Mouse (Mus musculus): Measurements from ENCODE around the gene Cabp4. TPM values are rescaled to one million over a fixed set of nuclear protein-coding genes. Genes with fewer than 3 reads are reported as not detected.

The Cabp4 gene
- not detected for polyA plus RNA-seq (2014; fragmentation: Illumina TruSeq; extraction: RNeasy Lipid Tissue Mini Kit (QIAGEN cat#74804); ENCODE audit: insufficient read depth, low read depth, low replicate concordance)

GRCm38 (mm10) chr19:4143759-4144268 lies at the start of gene Cabp4:
TSS of gene Cabp4 (minus strand) at chr19:4144033.

GRCm38 (mm10) chr19:4191528-4192250 lies 47.9 kb upstream of the Cabp4 start, which contains the start of gene Ppp1ca:
TSS of gene Ppp1ca (plus strand) at chr19:4192065.

GRCm38 (mm10) chr19:4190831-4191334 lies 47.0 kb upstream of the Cabp4 start, which contains the start of gene Tbc1d10c:
TSS of gene Tbc1d10c (minus strand) at chr19:4191284.

GRCm38 (mm10) chr19:4175368-4175947 lies 31.6 kb upstream of the Cabp4 start, which contains the start of gene Carns1:
TSS of gene Carns1 (minus strand) at chr19:4175479.

GRCm38 (mm10) chr19:4162646-4163542 lies 19.1 kb upstream of the Cabp4 start, which contains the start of gene Rps6kb2:
TSS of gene Rps6kb2 (minus strand) at chr19:4163354.

GRCm38 (mm10) chr19:4153232-4153654 lies 9.4 kb upstream of the Cabp4 start, which contains the start of gene Ptprcap:
TSS of gene Ptprcap (plus strand) at chr19:4153604.

GRCm38 (mm10) chr19:4148491-4148806 lies 4.6 kb upstream of the Cabp4 start, which contains the start of gene Coro1b:
TSS of gene Coro1b (plus strand) at chr19:4148619.

GRCm38 (mm10) chr19:4139446-4139845 lies 4.4 kb downstream of the Cabp4 start, which contains the start of gene Gpr152:
TSS of gene Gpr152 (plus strand) at chr19:4139787.

GRCm38 (mm10) chr19:4125741-4126696 lies 17.8 kb downstream of the Cabp4 start, which contains the start of gene Aip:
TSS of gene Aip (minus strand) at chr19:4125858.

GRCm38 (mm10) chr19:4099837-4100717 lies 43.8 kb downstream of the Cabp4 start, which contains the start of gene Pitpnm1:
TSS of gene Pitpnm1 (plus strand) at chr19:4099998.

GRCm38 (mm10) chr19:4096642-4097440 lies 47.0 kb downstream of the Cabp4 start, which contains the start of gene Cdk2ap2:
TSS of gene Cdk2ap2 (plus strand) at chr19:4097182.

Other genes starting within 250 kb of the Cabp4 start
- gene Tcirg1, start 236.9 kb downstream of the Cabp4 start, polyA plus RNA-seq (2014; fragmentation: Illumina TruSeq; extraction: RNeasy Lipid Tissue Mini Kit (QIAGEN cat#74804); ENCODE audit: insufficient read depth, low read depth, low replicate concordance): 35.0 TPM
- gene Ndufs8, start 231.3 kb downstream of the Cabp4 start, polyA plus RNA-seq (2014; fragmentation: Illumina TruSeq; extraction: RNeasy Lipid Tissue Mini Kit (QIAGEN cat#74804); ENCODE audit: insufficient read depth, low read depth, low replicate concordance): 140 TPM
- gene Aldh3b1, start 214.2 kb downstream of the Cabp4 start, polyA plus RNA-seq (2014; fragmentation: Illumina TruSeq; extraction: RNeasy Lipid Tissue Mini Kit (QIAGEN cat#74804); ENCODE audit: insufficient read depth, low read depth, low replicate concordance): 53.6 TPM
- gene Unc93b1, start 208.8 kb downstream of the Cabp4 start, polyA plus RNA-seq (2014; fragmentation: Illumina TruSeq; extraction: RNeasy Lipid Tissue Mini Kit (QIAGEN cat#74804); ENCODE audit: insufficient read depth, low read depth, low replicate concordance): 56.9 TPM
- gene Aldh3b3, start 185.4 kb downstream of the Cabp4 start, polyA plus RNA-seq (2014; fragmentation: Illumina TruSeq; extraction: RNeasy Lipid Tissue Mini Kit (QIAGEN cat#74804); ENCODE audit: insufficient read depth, low read depth, low replicate concordance): 0.20 TPM
- 0.83 TPM for gene Aldh3b2, start 171.7 kb downstream of the Cabp4 start, polyA plus RNA-seq (2014; fragmentation: Illumina TruSeq; extraction: RNeasy Lipid Tissue Mini Kit (QIAGEN cat#74804); ENCODE audit: insufficient read depth, low read depth, low replicate concordance)
- 10.1 TPM for gene Acy3, start 157.5 kb downstream of the Cabp4 start, polyA plus RNA-seq (2014; fragmentation: Illumina TruSeq; extraction: RNeasy Lipid Tissue Mini Kit (QIAGEN cat#74804); ENCODE audit: insufficient read depth, low read depth, low replicate concordance)
- not detected for gene Tbx10, start 151.3 kb downstream of the Cabp4 start, polyA plus RNA-seq (2014; fragmentation: Illumina TruSeq; extraction: RNeasy Lipid Tissue Mini Kit (QIAGEN cat#74804); ENCODE audit: insufficient read depth, low read depth, low replicate concordance)
- gene Nudt8, start 143.5 kb downstream of the Cabp4 start, polyA plus RNA-seq (2014; fragmentation: Illumina TruSeq; extraction: RNeasy Lipid Tissue Mini Kit (QIAGEN cat#74804); ENCODE audit: insufficient read depth, low read depth, low replicate concordance): 19.1 TPM
- gene Gm49405, start 143.4 kb downstream of the Cabp4 start, polyA plus RNA-seq (2014; fragmentation: Illumina TruSeq; extraction: RNeasy Lipid Tissue Mini Kit (QIAGEN cat#74804); ENCODE audit: insufficient read depth, low read depth, low replicate concordance): 0.23 TPM
- 4.9 TPM for gene Doc2g, start 140.7 kb downstream of the Cabp4 start, polyA plus RNA-seq (2014; fragmentation: Illumina TruSeq; extraction: RNeasy Lipid Tissue Mini Kit (QIAGEN cat#74804); ENCODE audit: insufficient read depth, low read depth, low replicate concordance)
- gene Ndufv1, start 131.2 kb downstream of the Cabp4 start, polyA plus RNA-seq (2014; fragmentation: Illumina TruSeq; extraction: RNeasy Lipid Tissue Mini Kit (QIAGEN cat#74804); ENCODE audit: insufficient read depth, low read depth, low replicate concordance): 85.5 TPM
- 401 TPM for gene Gstp1, start 106.0 kb downstream of the Cabp4 start, polyA plus RNA-seq (2014; fragmentation: Illumina TruSeq; extraction: RNeasy Lipid Tissue Mini Kit (QIAGEN cat#74804); ENCODE audit: insufficient read depth, low read depth, low replicate concordance)
- 28.2 TPM for gene Gstp2, start 98.0 kb downstream of the Cabp4 start, polyA plus RNA-seq (2014; fragmentation: Illumina TruSeq; extraction: RNeasy Lipid Tissue Mini Kit (QIAGEN cat#74804); ENCODE audit: insufficient read depth, low read depth, low replicate concordance)
- gene Gstp3, start 84.5 kb downstream of the Cabp4 start, polyA plus RNA-seq (2014; fragmentation: Illumina TruSeq; extraction: RNeasy Lipid Tissue Mini Kit (QIAGEN cat#74804); ENCODE audit: insufficient read depth, low read depth, low replicate concordance): 10.6 TPM
- gene Cabp2, start 62.5 kb downstream of the Cabp4 start, polyA plus RNA-seq (2014; fragmentation: Illumina TruSeq; extraction: RNeasy Lipid Tissue Mini Kit (QIAGEN cat#74804); ENCODE audit: insufficient read depth, low read depth, low replicate concordance): 0.93 TPM
- 128 TPM for gene Cdk2ap2, start 46.9 kb downstream of the Cabp4 start, polyA plus RNA-seq (2014; fragmentation: Illumina TruSeq; extraction: RNeasy Lipid Tissue Mini Kit (QIAGEN cat#74804); ENCODE audit: insufficient read depth, low read depth, low replicate concordance)
- gene Pitpnm1, start 44.0 kb downstream of the Cabp4 start, polyA plus RNA-seq (2014; fragmentation: Illumina TruSeq; extraction: RNeasy Lipid Tissue Mini Kit (QIAGEN cat#74804); ENCODE audit: insufficient read depth, low read depth, low replicate concordance): 24.1 TPM
- 110 TPM for gene Aip, start 18.2 kb downstream of the Cabp4 start, polyA plus RNA-seq (2014; fragmentation: Illumina TruSeq; extraction: RNeasy Lipid Tissue Mini Kit (QIAGEN cat#74804); ENCODE audit: insufficient read depth, low read depth, low replicate concordance)
- gene Gpr152, start 4.2 kb downstream of the Cabp4 start, polyA plus RNA-seq (2014; fragmentation: Illumina TruSeq; extraction: RNeasy Lipid Tissue Mini Kit (QIAGEN cat#74804); ENCODE audit: insufficient read depth, low read depth, low replicate concordance): not detected
- gene Coro1b, start 4.6 kb upstream of the Cabp4 start, polyA plus RNA-seq (2014; fragmentation: Illumina TruSeq; extraction: RNeasy Lipid Tissue Mini Kit (QIAGEN cat#74804); ENCODE audit: insufficient read depth, low read depth, low replicate concordance): 121 TPM
- 41.4 TPM for gene Ptprcap, start 9.6 kb upstream of the Cabp4 start, polyA plus RNA-seq (2014; fragmentation: Illumina TruSeq; extraction: RNeasy Lipid Tissue Mini Kit (QIAGEN cat#74804); ENCODE audit: insufficient read depth, low read depth, low replicate concordance)
- 19.1 TPM for gene Rps6kb2, start 19.3 kb upstream of the Cabp4 start, polyA plus RNA-seq (2014; fragmentation: Illumina TruSeq; extraction: RNeasy Lipid Tissue Mini Kit (QIAGEN cat#74804); ENCODE audit: insufficient read depth, low read depth, low replicate concordance)
- 2.5 TPM for gene Carns1, start 31.4 kb upstream of the Cabp4 start, polyA plus RNA-seq (2014; fragmentation: Illumina TruSeq; extraction: RNeasy Lipid Tissue Mini Kit (QIAGEN cat#74804); ENCODE audit: insufficient read depth, low read depth, low replicate concordance)
- 22.1 TPM for gene Tbc1d10c, start 47.3 kb upstream of the Cabp4 start, polyA plus RNA-seq (2014; fragmentation: Illumina TruSeq; extraction: RNeasy Lipid Tissue Mini Kit (QIAGEN cat#74804); ENCODE audit: insufficient read depth, low read depth, low replicate concordance)
- 290 TPM for gene Ppp1ca, start 48.0 kb upstream of the Cabp4 start, polyA plus RNA-seq (2014; fragmentation: Illumina TruSeq; extraction: RNeasy Lipid Tissue Mini Kit (QIAGEN cat#74804); ENCODE audit: insufficient read depth, low read depth, low replicate concordance)
- 12.4 TPM for gene Rad9a, start 57.6 kb upstream of the Cabp4 start, polyA plus RNA-seq (2014; fragmentation: Illumina TruSeq; extraction: RNeasy Lipid Tissue Mini Kit (QIAGEN cat#74804); ENCODE audit: insufficient read depth, low read depth, low replicate concordance)
- 7.9 TPM for gene Clcf1, start 70.2 kb upstream of the Cabp4 start, polyA plus RNA-seq (2014; fragmentation: Illumina TruSeq; extraction: RNeasy Lipid Tissue Mini Kit (QIAGEN cat#74804); ENCODE audit: insufficient read depth, low read depth, low replicate concordance)
- gene AC109138.7, start 70.3 kb upstream of the Cabp4 start, polyA plus RNA-seq (2014; fragmentation: Illumina TruSeq; extraction: RNeasy Lipid Tissue Mini Kit (QIAGEN cat#74804); ENCODE audit: insufficient read depth, low read depth, low replicate concordance): not detected
- gene Pold4, start 87.9 kb upstream of the Cabp4 start, polyA plus RNA-seq (2014; fragmentation: Illumina TruSeq; extraction: RNeasy Lipid Tissue Mini Kit (QIAGEN cat#74804); ENCODE audit: insufficient read depth, low read depth, low replicate concordance): 52.0 TPM
- gene Ssh3, start 125.1 kb upstream of the Cabp4 start, polyA plus RNA-seq (2014; fragmentation: Illumina TruSeq; extraction: RNeasy Lipid Tissue Mini Kit (QIAGEN cat#74804); ENCODE audit: insufficient read depth, low read depth, low replicate concordance): 12.9 TPM
- 2.9 TPM for gene Ankrd13d, start 139.1 kb upstream of the Cabp4 start, polyA plus RNA-seq (2014; fragmentation: Illumina TruSeq; extraction: RNeasy Lipid Tissue Mini Kit (QIAGEN cat#74804); ENCODE audit: insufficient read depth, low read depth, low replicate concordance)
- 57.2 TPM for gene Grk2, start 162.2 kb upstream of the Cabp4 start, polyA plus RNA-seq (2014; fragmentation: Illumina TruSeq; extraction: RNeasy Lipid Tissue Mini Kit (QIAGEN cat#74804); ENCODE audit: insufficient read depth, low read depth, low replicate concordance)